Mouse (Mus musculus): ENCODE measurements around the gene Dnaja4.

The Dnaja4 gene

GRCm38 (mm10) chr9:54752944-54753295, 54.2 kb downstream of the Dnaja4 start:
- DNase-seq = no peak

- DNase-seq = no peak
Observed at GRCm38 (mm10) chr9:54759592-54759991, 60.9 kb downstream of the Dnaja4 start.

GRCm38 (mm10) chr9:54764091-54764490, 65.4 kb downstream of the Dnaja4 start:
- no peak for DNase-seq

- DNase-seq = peak; percentile 21
Observed at GRCm38 (mm10) chr9:54764561-54765217, 66.0 kb downstream of the Dnaja4 start, which contains the start of gene Crabp1. TSS of gene Crabp1 (plus strand) at chr9:54764748.

GRCm38 (mm10) chr9:54765336-54766085, 66.8 kb downstream of the Dnaja4 start:
- peak; percentile 19 for DNase-seq
